Mouse (Mus musculus) embryo, embryonic 11.5 days (tissue): Measurements from ENCODE around the gene Coro7.
A peak's percentile ranks its signal among the peaks of the same experiment; 100 is the strongest.

Experiments
- DNase-seq: peaks from one replicate; pipeline ENCODE4 v3.0.0-alpha.2; 2012; ENCODE audit warnings: low read depth, low spot score

Gene Coro7

GRCm38 (mm10) chr16:4648416-4649023, 31.1 kb downstream of the Coro7 start:
- no peak for DNase-seq

- DNase-seq, result no peak
These were observed 31.9 kb downstream of the Coro7 start for GRCm38 (mm10) chr16:4647651-4648141.

DNA sequence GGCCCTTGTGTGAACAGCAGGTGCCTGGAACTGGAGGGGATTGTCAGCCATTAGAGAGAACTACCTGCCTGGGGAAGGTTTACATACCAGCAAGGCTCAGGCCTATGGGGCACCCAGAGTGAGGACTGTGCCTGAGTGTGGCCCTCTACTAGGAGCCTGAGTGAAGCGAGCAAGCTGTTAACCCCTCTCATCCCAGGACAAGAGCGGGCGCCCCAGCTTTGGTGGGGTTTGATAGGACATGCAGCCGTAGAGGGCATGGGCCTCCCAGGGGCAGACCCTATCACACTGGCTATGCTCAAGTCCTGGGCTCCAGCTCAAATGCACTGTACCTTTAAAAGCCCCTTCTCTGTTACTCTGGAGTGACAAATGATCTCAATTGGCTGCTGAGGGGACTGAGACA, 32.7 kb downstream of the Coro7 start:
- no peak for DNase-seq

- no peak for DNase-seq
These were observed 33.7 kb downstream of the Coro7 start for GRCm38 (mm10) chr16:4645867-4646266.

DNA sequence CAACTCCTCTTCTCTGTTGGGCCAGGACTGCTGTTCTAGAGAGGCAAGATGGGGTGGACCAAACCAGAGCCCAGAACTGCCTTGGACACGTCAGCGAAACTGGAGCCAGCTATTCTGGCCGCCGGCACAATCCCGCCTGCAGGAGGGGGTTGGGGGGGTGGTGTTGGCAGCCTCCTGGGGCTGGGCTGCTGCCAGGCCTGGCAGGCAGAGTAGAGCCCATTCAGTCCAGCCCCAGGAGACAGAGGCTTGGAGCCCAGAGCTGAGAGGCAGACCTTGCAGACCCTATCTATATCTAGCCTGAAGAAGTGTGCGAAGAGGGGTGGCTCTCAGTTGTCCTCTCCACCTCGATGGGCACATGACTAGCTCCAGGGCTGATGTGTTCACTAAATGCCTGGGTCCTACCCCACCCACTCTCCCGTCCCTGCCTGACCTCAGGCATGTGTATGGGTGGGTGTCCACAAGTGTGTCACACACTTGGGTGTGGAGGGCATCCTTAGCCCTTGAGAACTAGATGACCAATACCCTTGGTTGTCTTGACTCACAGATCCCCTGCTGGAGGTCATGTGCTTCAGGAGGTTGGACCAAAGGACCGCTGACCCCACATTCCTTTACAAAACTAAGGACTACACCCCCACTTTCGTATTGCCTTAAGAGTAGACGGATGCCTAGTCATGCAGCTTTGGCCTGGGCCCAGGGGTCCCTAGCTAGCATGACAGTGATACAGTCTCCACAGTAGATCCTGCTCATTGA, 35.7 kb downstream of the Coro7 start:
- no peak for DNase-seq

DNA sequence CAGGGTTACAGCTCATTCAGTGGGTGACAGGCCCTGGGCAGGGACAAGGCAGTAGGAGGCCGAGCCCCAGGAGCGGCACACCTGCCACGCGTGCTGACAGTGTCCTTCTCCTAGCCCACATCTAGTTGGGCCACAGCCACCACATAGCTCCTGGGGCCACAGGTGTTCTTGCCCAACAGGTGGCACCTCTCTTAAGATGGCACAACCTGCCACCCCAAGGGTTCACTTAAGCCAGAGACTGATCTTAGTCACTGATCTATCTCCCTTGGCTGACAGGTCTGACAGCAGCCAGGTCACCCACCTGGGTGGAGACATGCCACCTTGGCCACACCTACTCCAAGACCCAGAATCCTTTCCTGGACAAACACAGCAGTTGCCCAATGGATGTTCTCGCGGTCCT, 36.6 kb downstream of the Coro7 start:
- DNase-seq, result no peak

DNA sequence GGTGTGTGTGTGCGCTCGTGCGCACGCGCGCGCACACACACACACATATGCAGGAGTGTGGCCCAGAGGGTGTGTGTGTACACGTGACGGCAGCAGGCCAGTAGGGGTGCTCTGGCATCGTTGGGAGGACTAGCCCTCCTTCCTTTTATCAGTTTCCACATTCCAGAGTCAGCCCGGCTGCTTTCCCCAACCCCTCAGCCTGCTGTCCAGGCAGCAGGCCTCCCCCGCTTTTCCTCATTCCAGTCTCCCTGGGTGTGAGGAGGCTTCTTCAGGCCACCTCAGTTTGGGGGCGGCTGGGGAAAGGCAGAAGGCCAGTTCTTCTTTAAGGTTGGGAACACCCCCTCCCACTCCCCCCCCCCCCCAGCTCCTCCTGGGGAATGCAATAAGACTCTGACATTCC, 37.4 kb downstream of the Coro7 start:
- peak; percentile 45 for DNase-seq

DNA sequence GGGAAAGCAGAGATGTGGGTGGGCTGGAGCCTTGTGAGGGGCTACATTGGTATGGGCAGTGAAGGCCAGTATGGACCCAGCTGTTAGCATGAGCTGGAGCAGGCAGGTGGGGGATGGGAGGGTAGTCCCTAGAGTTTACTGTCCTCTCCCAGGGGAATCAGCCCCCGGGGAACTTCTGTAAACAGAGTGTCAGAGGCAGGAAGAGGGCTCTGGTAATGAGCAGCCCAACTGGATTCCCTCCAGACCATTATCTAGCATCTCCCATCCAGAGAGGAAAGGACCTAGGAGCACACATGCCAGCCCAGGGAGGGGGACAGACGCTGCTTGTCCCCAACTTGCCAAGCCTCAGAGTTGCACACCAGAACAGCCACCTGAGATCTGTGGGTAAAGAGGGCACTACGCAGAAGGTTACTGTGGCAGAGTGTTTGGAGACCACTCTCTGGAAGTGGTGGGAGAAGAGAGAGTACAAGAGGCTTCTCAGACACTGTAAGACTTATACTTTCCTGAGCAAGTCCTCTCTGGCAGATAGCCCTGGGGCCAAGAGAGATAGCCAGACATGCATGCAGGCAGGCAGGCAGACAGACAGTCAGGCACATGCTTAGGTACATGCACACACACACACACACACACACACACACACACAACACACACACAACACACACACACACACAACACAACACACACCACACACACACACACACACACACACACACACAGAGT, 38.3 kb downstream of the Coro7 start:
- DNase-seq, result no peak

DNA sequence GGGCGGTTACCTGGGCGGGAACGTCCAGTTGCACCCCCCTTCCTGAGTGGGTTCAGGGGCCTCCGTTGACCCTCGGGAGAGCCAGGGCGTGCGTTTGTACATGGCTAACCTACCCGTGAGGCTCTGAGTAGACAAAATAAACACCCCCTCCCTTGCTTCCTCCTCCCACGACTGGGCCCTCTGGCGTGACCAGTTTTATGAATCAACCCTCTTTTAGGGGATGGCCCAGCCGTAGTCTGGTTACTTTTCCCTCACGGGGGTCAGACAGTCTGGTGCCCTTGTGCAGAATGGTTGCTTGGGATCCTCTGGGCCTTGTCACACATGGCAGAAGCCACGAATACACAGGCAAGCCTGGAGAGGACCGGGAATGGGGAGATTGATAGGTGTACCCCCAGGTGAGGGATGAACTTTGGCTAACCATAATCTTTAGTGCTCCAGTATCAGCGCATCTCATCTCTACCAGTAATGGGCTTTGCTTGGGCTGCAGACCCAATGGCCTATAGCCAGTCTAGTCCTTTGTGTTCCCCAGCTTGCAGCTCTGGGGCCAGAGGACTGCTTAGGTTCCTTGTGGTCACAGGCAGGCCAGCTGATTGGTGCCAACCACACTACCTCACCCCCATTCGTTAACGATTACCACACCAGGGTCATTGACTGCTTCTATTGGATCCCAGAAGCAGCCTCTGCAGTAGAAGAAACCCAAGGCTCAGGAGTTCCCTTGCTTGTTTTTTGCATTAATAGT, 39.1 kb downstream of the Coro7 start:
- no peak for DNase-seq

- DNase-seq, result peak; percentile 77
These were observed 39.7 kb downstream of the Coro7 start, which contains the start of the genes Vasn and Dnaja3 for GRCm38 (mm10) chr16:4639831-4640237. Vasn (plus strand) TSS chr16:4639941. Dnaja3 (plus strand) TSS chr16:4639989.

- DNase-seq, result no peak
These were observed 40.6 kb downstream of the Coro7 start for GRCm38 (mm10) chr16:4638891-4639390.

DNA sequence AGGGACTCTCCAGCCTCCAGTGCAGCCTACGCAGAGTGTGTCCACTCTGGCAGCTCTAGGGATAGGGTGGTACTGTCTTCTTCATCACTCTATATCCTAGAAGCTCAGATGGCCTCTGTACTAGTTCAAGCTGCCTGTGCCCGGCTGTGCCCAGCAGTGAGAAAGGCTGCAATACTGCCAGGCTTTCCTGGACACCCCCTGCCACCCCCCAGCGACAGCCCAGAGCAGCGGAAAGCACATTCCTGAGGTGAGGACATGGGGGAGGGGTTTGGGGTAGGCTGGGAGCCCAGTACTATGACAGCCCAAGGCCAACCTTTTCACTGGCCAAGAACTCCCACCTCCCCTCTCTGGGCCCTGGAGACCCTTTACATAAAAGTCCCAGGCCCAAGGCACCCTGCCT, 43.8 kb downstream of the Coro7 start:
- no peak for DNase-seq

GRCm38 (mm10) chr16:4634681-4635080, 44.9 kb downstream of the Coro7 start:
- no peak for DNase-seq

GRCm38 (mm10) chr16:4633661-4634060, 45.9 kb downstream of the Coro7 start:
- no peak for DNase-seq

GRCm38 (mm10) chr16:4632050-4632449, 47.5 kb downstream of the Coro7 start:
- no peak for DNase-seq

GRCm38 (mm10) chr16:4629950-4630349, 49.6 kb downstream of the Coro7 start:
- peak; percentile 55 for DNase-seq

GRCm38 (mm10) chr16:4628898-4629419, 50.6 kb downstream of the Coro7 start:
- DNase-seq, result no peak

DNA sequence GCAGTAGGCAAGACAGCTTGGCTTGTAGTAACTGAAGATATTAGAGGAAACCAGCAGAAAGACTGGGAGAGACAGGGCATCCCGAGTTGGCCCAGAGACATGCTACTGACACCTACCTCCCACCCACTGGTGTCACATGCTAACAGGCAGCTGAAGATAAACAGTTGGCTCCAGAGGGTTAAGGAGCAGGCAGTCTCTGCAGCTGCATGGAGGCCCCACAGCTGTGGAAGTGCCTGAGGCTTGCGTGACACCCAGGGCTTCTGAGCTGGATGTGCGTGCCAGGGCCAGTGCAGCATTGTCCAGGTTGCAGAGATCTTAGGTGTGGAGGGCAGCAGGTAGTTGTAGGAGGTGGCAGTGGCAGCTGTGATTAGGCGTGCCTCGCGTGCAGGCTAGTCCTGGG, 52.5 kb downstream of the Coro7 start:
- no peak for DNase-seq

DNA sequence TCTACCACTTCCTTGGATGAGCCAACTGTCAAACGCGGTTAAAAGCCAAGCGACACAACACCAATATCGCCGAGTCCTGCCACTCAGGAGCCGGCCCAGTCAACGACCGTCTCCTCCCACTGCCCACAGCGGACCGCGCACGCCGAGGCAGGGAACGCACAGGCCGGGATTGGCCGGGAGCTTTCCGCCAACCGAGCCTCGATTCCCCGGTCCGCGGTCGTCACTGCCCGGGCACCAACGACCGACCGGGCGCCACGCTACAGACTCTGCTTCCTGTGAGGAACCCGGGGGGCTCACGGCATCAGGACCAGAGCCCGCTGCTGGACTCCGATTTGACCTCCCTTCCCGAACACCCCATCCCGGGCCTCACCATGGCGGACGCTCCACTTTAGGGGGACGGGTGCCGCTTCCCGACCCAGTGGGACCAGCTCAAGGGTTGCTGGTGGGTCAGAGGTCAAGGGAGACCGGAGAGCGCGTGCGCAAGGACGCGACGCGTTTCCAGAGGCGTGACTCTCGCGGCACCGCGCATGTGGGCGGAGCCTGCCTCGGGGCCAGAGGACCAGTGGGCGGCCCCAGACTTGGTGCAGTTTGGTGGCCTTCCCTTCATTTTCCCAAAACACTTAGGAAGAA, 55.0 kb downstream of the Coro7 start, which contains the start of gene Pam16:
Pam16 (minus strand) TSS at position 508 of the 630 bp plus-strand sequence.
- peak; percentile 84 for DNase-seq

GRCm38 (mm10) chr16:4624074-4624473, 55.5 kb downstream of the Coro7 start:
- no peak for DNase-seq

- no peak for DNase-seq
These were observed 62.7 kb downstream of the Coro7 start for GRCm38 (mm10) chr16:4616829-4617228.
